Mouse (Mus musculus): ENCODE results near the gene Ndufb10. TPM values are rescaled to one million over a fixed set of nuclear protein-coding genes. Genes with fewer than 3 reads are reported as not detected.

Gene Ndufb10
- polyA plus RNA-seq, 1 experiment from 2014 or later: 217 TPM

GRCm38 (mm10) chr17:24687146-24687595, 37.1 kb downstream of the Ndufb10 start:
- Histone ChIP-seq H3K4me1 (replicated peaks) (peaks cover 15% of the 10 kb centered on the region), H3K4me2 (peak overlapping the region; percentile 52), H3K4me3 (replicated peaks) (peak overlapping the region; percentile 29), H3K27me3 (peaks cover 61% of the 10 kb centered on the region), H3K9ac (replicated peaks) (peak overlapping the region; percentile 37; the same call in 1 of the 2 replicates), H3K36me3 (peaks cover 8% of the 10 kb centered on the region), H3K9me3 (no peaks in the 10 kb centered on the region), H3K27ac (no peak overlapping the region)
- 3% methylated on average over 25 of the region's 25 CpGs for WGBS
- ATAC-seq (ENCODE audit: insufficient number of reproducible peaks, insufficient read depth, low FRiP score, low TSS enrichment, low read depth): no peak

- peaks cover 56% of the 10 kb centered on the region for H3K27me3 ChIP-seq
- no peak overlapping the region for H3K9ac ChIP-seq (replicated peaks)
- no peak for ATAC-seq (ENCODE audit: insufficient number of reproducible peaks, insufficient read depth, low FRiP score, low TSS enrichment, low read depth)
- WGBS: 22% methylated on average over 16 of the region's 16 CpGs
- peak overlapping the region; percentile 16; the same call in 1 of the 2 replicates for H3K4me3 ChIP-seq (replicated peaks)
- peaks cover 15% of the 10 kb centered on the region for H3K4me1 ChIP-seq (replicated peaks)
- H3K4me2 ChIP-seq: peak overlapping the region; percentile 44
- H3K27ac ChIP-seq: no peak overlapping the region
- peaks cover 11% of the 10 kb centered on the region for H3K36me3 ChIP-seq
- no peaks in the 10 kb centered on the region for H3K9me3 ChIP-seq
Observed at GRCm38 (mm10) chr17:24686514-24686913, 37.8 kb downstream of the Ndufb10 start.

DNA sequence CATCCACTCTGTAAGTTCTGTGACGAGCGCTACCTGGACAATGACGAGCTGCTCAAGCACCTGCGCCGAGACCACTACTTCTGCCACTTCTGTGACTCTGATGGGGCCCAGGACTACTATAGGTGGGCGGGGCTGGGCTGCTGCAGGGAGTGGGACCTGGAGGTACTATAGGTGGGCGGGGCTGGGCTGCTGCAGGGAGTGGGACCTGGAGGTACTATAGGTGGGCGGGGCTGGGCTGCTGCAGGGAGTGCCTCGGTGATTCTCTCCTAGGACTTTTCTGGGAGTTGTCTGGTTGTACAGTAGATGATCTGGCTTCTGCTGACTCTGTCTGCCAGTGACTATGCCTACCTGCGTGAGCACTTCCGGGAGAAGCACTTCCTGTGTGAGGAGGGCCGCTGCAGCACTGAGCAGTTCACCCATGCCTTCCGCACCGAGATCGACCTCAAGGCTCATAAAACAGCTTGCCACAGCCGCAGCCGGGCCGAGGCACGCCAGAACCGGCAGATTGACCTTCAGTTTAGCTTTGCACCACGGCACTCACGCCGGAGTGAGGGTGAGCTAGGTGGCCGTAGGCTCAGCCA, 46.7 kb downstream of the Ndufb10 start:
- Histone ChIP-seq H3K27me3 (no peaks in the 10 kb centered on the region), H3K4me2 (no peak overlapping the region), H3K27ac (no peak overlapping the region), H3K4me3 (replicated peaks) (no peak overlapping the region), H3K4me1 (replicated peaks) (peaks cover under 1% of the 10 kb centered on the region; the same call in 1 of the 2 replicates), H3K9ac (replicated peaks) (no peak overlapping the region), H3K9me3 (no peaks in the 10 kb centered on the region), H3K36me3 (peaks cover 67% of the 10 kb centered on the region)
- no peak for ATAC-seq (ENCODE audit: insufficient number of reproducible peaks, insufficient read depth, low FRiP score, low TSS enrichment, low read depth)
- 86% methylated on average over 24 of the region's 24 CpGs for WGBS

- H3K4me3 ChIP-seq (replicated peaks): no peak overlapping the region
- no peak overlapping the region for H3K9ac ChIP-seq (replicated peaks)
Observed at GRCm38 (mm10) chr17:24676877-24677276, 47.4 kb downstream of the Ndufb10 start.

DNA sequence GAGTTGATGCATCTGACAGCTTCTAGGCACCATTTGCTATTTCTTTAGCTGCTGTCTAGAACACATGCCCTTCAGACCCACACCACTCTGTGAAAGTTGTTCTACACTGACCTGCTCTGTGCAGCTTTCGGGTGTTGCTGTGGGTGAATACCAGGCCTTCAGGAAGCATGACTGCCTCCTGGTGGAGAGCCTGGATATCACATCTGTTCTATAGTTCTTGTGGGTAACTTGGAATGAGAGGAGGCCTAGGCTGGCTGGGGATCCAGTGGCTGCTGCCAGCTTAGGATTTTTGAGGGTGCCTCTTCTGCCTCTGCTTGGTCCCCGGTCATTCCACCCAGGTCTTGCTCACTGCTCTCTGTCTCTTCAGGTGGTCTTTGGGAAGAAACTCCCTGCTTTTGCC, 48.1 kb downstream of the Ndufb10 start:
- Histone ChIP-seq H3K9me3 (no peaks in the 10 kb centered on the region), H3K4me1 (replicated peaks) (peaks cover 15% of the 10 kb centered on the region), H3K27ac (no peak overlapping the region), H3K36me3 (peaks cover 53% of the 10 kb centered on the region), H3K27me3 (no peaks in the 10 kb centered on the region), H3K4me3 (replicated peaks) (no peak overlapping the region), H3K4me2 (no peak overlapping the region), H3K9ac (replicated peaks) (no peak overlapping the region)
- WGBS: 63% methylated on average over 2 of the region's 2 CpGs
- ATAC-seq (ENCODE audit: insufficient number of reproducible peaks, insufficient read depth, low FRiP score, low TSS enrichment, low read depth): no peak

More at GRCm38 (mm10) chr17:24676877-24677276, 47.4 kb downstream of the Ndufb10 start:
- H3K4me2 ChIP-seq: no peak overlapping the region
- no peaks in the 10 kb centered on the region for H3K9me3 ChIP-seq
- WGBS: 91% methylated on average over 5 of the region's 5 CpGs
- peaks cover 59% of the 10 kb centered on the region for H3K36me3 ChIP-seq
- no peak overlapping the region for H3K27ac ChIP-seq
- no peaks in the 10 kb centered on the region for H3K27me3 ChIP-seq
- no peak for ATAC-seq (ENCODE audit: insufficient number of reproducible peaks, insufficient read depth, low FRiP score, low TSS enrichment, low read depth)
- H3K4me1 ChIP-seq (replicated peaks): peaks cover 8% of the 10 kb centered on the region

DNA sequence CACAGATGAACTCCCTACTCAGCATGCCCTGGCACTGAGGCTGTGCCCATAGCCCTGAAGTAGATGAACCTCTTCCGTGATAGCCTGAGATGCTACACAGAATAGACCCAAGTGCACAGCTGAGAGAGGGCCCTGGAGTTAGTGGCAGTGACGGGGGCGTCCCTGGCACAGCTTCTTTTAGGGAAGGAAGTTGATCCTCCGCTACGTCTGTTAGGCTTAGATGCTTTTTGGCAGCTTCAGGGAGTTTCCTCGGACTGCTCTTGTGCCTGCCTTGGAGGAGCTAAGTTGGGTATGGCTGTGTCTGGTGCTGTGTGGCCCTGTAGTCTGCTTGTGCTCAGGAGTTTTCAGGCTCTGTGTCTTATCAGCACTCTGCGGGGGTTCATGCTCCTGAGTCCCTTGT, 50.0 kb downstream of the Ndufb10 start:
- Histone ChIP-seq H3K27ac (no peak overlapping the region), H3K9me3 (no peaks in the 10 kb centered on the region), H3K4me3 (replicated peaks) (no peak overlapping the region), H3K4me2 (no peak overlapping the region), H3K9ac (replicated peaks) (peak overlapping the region; percentile 40; the same call in 1 of the 2 replicates), H3K4me1 (replicated peaks) (peaks cover 25% of the 10 kb centered on the region), H3K36me3 (peaks cover 33% of the 10 kb centered on the region), H3K27me3 (no peaks in the 10 kb centered on the region)
- 85% methylated on average over 7 of the region's 7 CpGs for WGBS
- ATAC-seq (ENCODE audit: insufficient number of reproducible peaks, insufficient read depth, low FRiP score, low TSS enrichment, low read depth): no peak

- ATAC-seq (ENCODE audit: insufficient number of reproducible peaks, insufficient read depth, low FRiP score, low TSS enrichment, low read depth): no peak
- Histone ChIP-seq H3K4me3 (replicated peaks) (no peak overlapping the region), H3K36me3 (peaks cover 12% of the 10 kb centered on the region), H3K4me1 (replicated peaks) (peaks cover 31% of the 10 kb centered on the region), H3K27ac (no peak overlapping the region), H3K4me2 (peak overlapping the region; percentile 85), H3K27me3 (no peaks in the 10 kb centered on the region), H3K9me3 (no peaks in the 10 kb centered on the region), H3K9ac (replicated peaks) (peak overlapping the region; percentile 44)
- 22% methylated on average over 5 of the region's 5 CpGs for WGBS
Observed at GRCm38 (mm10) chr17:24672141-24672540, 52.1 kb downstream of the Ndufb10 start.

Other genes with a start within 250 kb of the Ndufb10 start
- 34.7 and 35.5 TPM in 2 replicates for gene Mlst8, start 245.4 kb downstream of the Ndufb10 start, polyA plus RNA-seq (2016; fragmentation: Nextera tagmentation; extraction: Ambion mirVana)
- 6.1 and 6.5 TPM in 2 replicates for gene Caskin1, start 235.9 kb downstream of the Ndufb10 start, polyA plus RNA-seq (2016; fragmentation: Nextera tagmentation; extraction: Ambion mirVana)
- gene Traf7, start 196.5 kb downstream of the Ndufb10 start, polyA plus RNA-seq (2016; fragmentation: Nextera tagmentation; extraction: Ambion mirVana): 97.4 and 101 TPM in 2 replicates
- gene Rab26, start 190.3 kb downstream of the Ndufb10 start, polyA plus RNA-seq (2016; fragmentation: Nextera tagmentation; extraction: Ambion mirVana): 3.2 and 4.0 TPM in 2 replicates
- gene Pkd1, start 174.6 kb downstream of the Ndufb10 start, polyA plus RNA-seq (2016; fragmentation: Nextera tagmentation; extraction: Ambion mirVana): 23.2 and 32.2 TPM in 2 replicates
- 68.6 and 77.7 TPM in 2 replicates for gene Tsc2, start 91.8 kb downstream of the Ndufb10 start, polyA plus RNA-seq (2016; fragmentation: Nextera tagmentation; extraction: Ambion mirVana)
- gene Nthl1, start 91.8 kb downstream of the Ndufb10 start, polyA plus RNA-seq (2016; fragmentation: Nextera tagmentation; extraction: Ambion mirVana): 23.3 and 24.9 TPM in 2 replicates
- 58.9 and 59.3 TPM in 2 replicates for gene Slc9a3r2, start 74.2 kb downstream of the Ndufb10 start, polyA plus RNA-seq (2016; fragmentation: Nextera tagmentation; extraction: Ambion mirVana)
- gene Npw, start 66.0 kb downstream of the Ndufb10 start, polyA plus RNA-seq (2016; fragmentation: Nextera tagmentation; extraction: Ambion mirVana): 0.49 and 1.3 TPM in 2 replicates
- 24.5 and 28.4 TPM in 2 replicates for gene Zfp598, start 54.8 kb downstream of the Ndufb10 start, polyA plus RNA-seq (2016; fragmentation: Nextera tagmentation; extraction: Ambion mirVana)
- 7.5 and 8.2 TPM in 2 replicates for gene Syngr3, start 34.5 kb downstream of the Ndufb10 start, polyA plus RNA-seq (2016; fragmentation: Nextera tagmentation; extraction: Ambion mirVana)
- gene Gfer, start 28.3 kb downstream of the Ndufb10 start, polyA plus RNA-seq (2016; fragmentation: Nextera tagmentation; extraction: Ambion mirVana): 49.7 and 53.5 TPM in 2 replicates
- 1.7 and 1.8 TPM in 2 replicates for gene Noxo1, start 28.2 kb downstream of the Ndufb10 start, polyA plus RNA-seq (2016; fragmentation: Nextera tagmentation; extraction: Ambion mirVana)
- gene Tbl3, start 16.8 kb downstream of the Ndufb10 start, polyA plus RNA-seq (2016; fragmentation: Nextera tagmentation; extraction: Ambion mirVana): 99.7 and 103 TPM in 2 replicates
- 0.29 and 0.41 TPM in 2 replicates for gene Rnf151, start 6.4 kb downstream of the Ndufb10 start, polyA plus RNA-seq (2016; fragmentation: Nextera tagmentation; extraction: Ambion mirVana)
- 1,161 and 1,172 TPM in 2 replicates for gene Rps2, start 6.4 kb downstream of the Ndufb10 start, polyA plus RNA-seq (2016; fragmentation: Nextera tagmentation; extraction: Ambion mirVana)
- not detected in 2 replicates for gene Rpl3l, start 3.3 kb upstream of the Ndufb10 start, polyA plus RNA-seq (2016; fragmentation: Nextera tagmentation; extraction: Ambion mirVana)
- 22.7 and 24.1 TPM in 2 replicates for gene Msrb1, start 12.2 kb upstream of the Ndufb10 start, polyA plus RNA-seq (2016; fragmentation: Nextera tagmentation; extraction: Ambion mirVana)
- gene Hs3st6, start 28.5 kb upstream of the Ndufb10 start, polyA plus RNA-seq (2016; fragmentation: Nextera tagmentation; extraction: Ambion mirVana): 2.7 and 4.0 TPM in 2 replicates
- not detected in 2 replicates for gene Meiob, start 79.8 kb upstream of the Ndufb10 start, polyA plus RNA-seq (2016; fragmentation: Nextera tagmentation; extraction: Ambion mirVana)
- 26.3 and 27.6 TPM in 2 replicates for gene Hagh, start 115.7 kb upstream of the Ndufb10 start, polyA plus RNA-seq (2016; fragmentation: Nextera tagmentation; extraction: Ambion mirVana)
- 18.6 and 22.5 TPM in 2 replicates for gene Fahd1, start 125.9 kb upstream of the Ndufb10 start, polyA plus RNA-seq (2016; fragmentation: Nextera tagmentation; extraction: Ambion mirVana)
- gene Igfals, start 141.5 kb upstream of the Ndufb10 start, polyA plus RNA-seq (2016; fragmentation: Nextera tagmentation; extraction: Ambion mirVana): 0.37 and 0.43 TPM in 2 replicates
- gene Nubp2, start 161.9 kb upstream of the Ndufb10 start, polyA plus RNA-seq (2016; fragmentation: Nextera tagmentation; extraction: Ambion mirVana): 50.1 and 53.2 TPM in 2 replicates
- 40.4 and 46.1 TPM in 2 replicates for gene Spsb3, start 162.2 kb upstream of the Ndufb10 start, polyA plus RNA-seq (2016; fragmentation: Nextera tagmentation; extraction: Ambion mirVana)
- gene Eme2, start 170.6 kb upstream of the Ndufb10 start, polyA plus RNA-seq (2016; fragmentation: Nextera tagmentation; extraction: Ambion mirVana): 32.8 and 47.1 TPM in 2 replicates
- 89.5 and 94.8 TPM in 2 replicates for gene Mrps34, start 170.6 kb upstream of the Ndufb10 start, polyA plus RNA-seq (2016; fragmentation: Nextera tagmentation; extraction: Ambion mirVana)
- 46.2 and 46.5 TPM in 2 replicates for gene Nme3, start 172.0 kb upstream of the Ndufb10 start, polyA plus RNA-seq (2016; fragmentation: Nextera tagmentation; extraction: Ambion mirVana)
- gene Mapk8ip3, start 212.5 kb upstream of the Ndufb10 start, polyA plus RNA-seq (2016; fragmentation: Nextera tagmentation; extraction: Ambion mirVana): 45.0 and 46.5 TPM in 2 replicates
- 265 and 277 TPM in 2 replicates for gene Jpt2, start 236.2 kb upstream of the Ndufb10 start, polyA plus RNA-seq (2016; fragmentation: Nextera tagmentation; extraction: Ambion mirVana)